Mouse (Mus musculus): ENCODE results near the gene Pard3.

The Pard3 gene

DNA sequence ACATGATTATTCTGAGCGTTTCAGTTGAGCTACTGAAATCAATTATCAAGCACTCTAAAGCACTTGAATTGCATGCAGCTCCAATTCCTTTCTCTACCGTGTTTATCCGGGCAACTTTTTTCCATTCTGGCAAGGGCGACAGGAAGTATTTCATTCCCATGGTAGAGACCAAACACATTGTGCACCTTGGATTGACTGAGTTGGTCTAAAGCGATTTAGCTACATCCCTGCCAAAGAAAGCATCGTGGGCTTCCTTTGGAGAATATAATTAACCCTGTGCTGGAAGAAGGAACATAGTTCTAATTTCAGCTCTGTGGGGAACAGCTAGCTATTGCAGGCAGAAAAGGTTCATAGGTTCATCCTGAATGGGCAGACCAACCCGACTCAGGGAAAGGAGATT is 480.0 kb downstream of the Pard3 start:
- no peak for DNase-seq (ENCODE audit: low spot score in 2 of 2)

DNA sequence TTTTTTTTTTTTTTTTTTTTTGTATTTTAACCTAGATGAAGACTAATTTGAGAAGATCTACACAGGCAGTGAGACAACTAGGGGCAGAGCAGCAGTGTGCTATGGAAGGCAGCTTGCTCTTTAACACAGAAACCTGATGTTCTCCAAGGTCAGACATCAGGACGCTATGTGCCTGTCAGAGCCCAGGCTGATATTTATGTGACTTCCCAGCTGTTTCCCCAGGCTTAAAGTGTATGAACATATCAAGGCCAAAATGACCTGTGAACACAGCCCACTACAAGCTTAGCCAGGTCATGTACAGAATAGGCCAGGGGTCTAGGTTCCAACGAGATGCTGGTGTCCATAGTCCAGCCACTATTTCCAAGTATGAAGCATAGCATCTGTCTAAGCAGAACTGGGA is 482.5 kb downstream of the Pard3 start:
- DNase-seq (ENCODE audit: low spot score in 2 of 2): no peak

DNA sequence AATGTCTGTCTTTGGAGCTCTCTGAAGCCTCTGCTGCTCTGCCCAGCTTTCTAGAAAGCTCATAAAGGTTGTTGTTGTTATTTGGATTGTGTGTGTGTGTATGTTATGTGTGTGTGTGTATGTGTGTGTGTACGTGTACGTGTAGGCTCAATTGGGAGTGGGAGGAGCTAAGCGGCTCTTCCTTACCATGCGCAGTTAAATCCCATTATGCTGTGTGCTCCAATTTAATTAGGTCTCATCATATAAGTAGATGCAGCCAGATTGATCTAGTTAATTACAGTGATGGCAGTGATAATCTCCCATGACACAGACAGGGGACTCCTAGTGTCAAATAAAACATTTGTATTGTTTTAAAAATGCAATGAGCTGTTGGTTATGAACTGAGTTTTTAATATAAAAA is 487.2 kb downstream of the Pard3 start:
- no peak for DNase-seq (ENCODE audit: low spot score in 2 of 2)

DNA sequence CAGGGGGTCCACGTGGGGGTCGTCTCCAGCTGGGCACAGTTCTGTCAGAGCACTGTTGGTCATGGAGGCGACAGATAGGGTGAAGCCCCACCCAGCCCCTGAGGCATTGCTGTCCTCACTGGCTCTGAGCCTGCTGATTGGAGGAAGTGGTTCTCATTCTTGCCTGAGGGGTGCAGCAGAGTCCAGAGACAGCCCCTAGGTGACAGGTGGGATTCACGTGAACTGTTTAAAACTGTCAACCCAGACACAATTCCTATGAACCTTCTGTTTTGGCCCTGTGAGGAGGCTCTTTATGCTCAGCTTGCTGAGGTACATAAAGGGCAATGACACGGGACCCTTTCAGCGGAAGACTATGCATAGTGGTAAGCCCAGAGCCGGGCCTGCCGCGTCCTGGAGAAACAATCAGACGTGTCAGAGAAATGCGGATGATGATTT is 488.5 kb downstream of the Pard3 start:
- peak; percentile 29 to 39 for DNase-seq (ENCODE audit: low spot score in 2 of 2)

DNA sequence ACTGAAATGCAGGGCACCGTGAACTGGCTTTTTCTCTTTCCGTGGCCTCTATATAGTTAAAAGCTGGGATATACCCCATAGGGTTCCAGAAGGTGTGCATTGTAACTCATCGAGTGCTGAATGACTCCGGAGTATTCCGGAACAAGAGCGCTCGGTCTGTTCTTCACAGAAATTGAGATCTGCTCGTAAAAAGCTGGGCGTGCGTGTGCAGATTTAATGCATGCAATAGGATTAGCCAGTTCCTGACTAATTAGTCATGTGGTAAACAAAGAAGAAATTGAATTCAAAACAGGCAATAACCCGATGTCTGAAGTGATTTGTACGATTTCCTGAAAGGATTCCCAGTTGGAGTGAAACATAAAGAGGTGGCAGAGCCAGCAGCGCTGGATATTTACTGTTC is 489.1 kb downstream of the Pard3 start:
- no peak for DNase-seq (ENCODE audit: low spot score in 2 of 2)

DNA sequence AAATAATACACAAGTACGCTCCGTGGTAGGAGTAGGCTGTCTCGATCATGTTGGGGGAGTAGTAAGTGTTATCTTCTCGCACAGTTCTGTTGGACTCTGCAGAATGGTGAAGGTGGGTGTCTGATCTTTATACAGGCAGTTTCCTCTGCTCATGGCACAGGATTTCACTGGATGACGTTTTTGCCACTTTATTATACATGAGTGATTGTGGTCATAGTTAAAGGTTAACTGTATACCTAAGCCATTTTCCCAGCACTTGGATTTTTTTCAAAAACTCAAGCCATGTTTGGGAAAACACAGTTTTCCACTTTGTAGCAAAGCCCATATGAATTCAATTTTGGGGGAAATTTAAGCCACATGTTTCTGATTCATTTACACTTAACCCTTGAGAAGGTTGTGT is 489.9 kb downstream of the Pard3 start:
- no peak for DNase-seq (ENCODE audit: low spot score in 2 of 2)

DNA sequence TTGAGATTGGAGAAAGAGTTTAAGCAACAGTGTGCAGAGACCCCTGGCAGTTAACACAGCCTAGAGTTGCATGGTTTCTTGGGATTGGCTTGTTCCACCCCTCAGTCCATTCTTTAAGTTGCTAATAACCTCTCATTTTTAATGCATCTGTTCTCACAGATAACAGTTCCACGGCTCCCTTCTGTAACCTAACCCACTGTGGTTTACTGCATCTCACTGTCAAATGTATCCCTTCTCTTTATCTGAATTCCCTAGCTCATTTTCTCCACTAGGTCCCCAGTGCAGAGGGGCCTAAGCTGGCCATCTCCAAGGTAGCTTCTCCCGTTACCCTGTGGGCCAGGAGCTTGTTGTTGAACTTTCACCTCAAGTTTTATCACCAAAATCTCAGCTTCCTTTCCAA is 492.1 kb downstream of the Pard3 start:
- DNase-seq (ENCODE audit: low spot score in 2 of 2): no peak

DNA sequence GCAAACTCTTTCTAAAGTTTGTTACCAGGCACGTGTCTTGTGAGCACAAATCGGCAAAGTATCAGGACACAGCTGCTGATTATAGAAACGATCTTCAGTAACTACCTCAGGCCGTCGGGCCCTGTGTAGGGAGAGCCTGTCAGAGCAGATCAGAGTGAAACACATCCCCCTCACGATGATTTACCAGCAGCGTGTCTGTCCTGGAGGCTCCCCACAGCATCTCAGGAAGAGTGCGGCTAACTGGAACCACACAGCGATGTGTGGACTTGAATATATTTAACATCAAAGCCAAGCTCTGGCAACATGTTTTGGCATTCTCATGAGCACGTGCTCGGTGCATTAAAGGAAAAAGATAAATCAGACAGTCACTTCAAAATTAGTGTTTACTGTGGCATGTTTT is 493.3 kb downstream of the Pard3 start:
- no peak for DNase-seq (ENCODE audit: low spot score in 2 of 2)

DNA sequence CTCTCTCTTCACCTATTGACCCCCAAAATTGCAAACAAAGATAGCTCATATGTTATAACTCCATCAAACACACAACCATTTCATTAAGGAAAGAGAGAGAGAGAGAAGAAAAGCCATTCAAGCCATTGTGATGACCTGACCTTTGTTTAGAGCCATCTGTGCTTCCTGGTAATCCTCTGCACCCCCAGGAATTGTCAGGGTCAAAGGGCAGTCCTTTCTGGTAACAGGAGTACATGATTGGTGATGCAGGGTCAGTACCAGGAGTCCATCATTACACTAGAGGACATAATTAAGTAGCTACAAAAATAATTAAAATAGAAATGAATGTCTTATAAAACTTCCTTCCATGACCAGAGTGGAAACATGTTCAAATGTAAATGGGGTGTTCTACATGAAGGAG is 493.9 kb downstream of the Pard3 start:
- no peak for DNase-seq (ENCODE audit: low spot score in 2 of 2)

DNA sequence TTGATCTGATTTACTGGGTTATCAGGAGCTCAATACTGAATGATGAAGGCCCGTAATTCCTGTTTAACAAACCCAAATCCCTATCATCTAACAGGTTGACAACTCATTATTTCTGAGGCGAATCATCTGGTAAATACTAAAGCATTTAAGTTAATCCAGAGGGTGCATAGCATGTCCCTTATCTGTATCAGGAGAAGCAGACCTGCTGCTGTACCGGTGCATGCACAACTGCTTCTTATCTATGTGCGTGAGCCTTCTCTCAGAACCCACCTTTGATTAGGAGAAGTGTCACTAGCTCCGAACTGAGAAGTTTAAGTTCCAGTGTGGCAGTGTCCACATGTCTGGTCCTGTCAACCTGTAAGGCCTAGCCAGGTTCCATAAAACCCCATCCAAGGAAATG is 499.9 kb downstream of the Pard3 start:
- DNase-seq (ENCODE audit: low spot score in 2 of 2): no peak

DNA sequence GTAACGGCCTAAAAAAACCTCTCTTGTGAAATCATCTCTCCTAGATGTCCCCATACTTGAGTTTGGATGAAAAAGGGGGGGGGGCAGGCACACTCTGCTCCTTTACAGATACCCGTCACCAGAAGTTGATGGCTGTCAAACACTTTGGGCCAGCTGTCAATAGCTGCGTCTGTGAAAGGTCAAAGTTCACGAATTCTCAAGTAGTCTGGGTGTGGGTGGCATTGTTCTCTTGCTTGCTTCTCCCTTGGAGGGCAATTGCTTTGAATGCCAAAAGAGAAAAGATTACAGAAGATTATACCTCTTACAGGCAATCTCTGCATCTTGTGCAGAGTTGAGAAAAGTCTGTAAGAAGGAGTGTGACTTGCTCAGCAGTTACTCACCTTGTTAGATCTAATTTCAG is 500.7 kb downstream of the Pard3 start:
- DNase-seq (ENCODE audit: low spot score in 2 of 2): no peak

DNA sequence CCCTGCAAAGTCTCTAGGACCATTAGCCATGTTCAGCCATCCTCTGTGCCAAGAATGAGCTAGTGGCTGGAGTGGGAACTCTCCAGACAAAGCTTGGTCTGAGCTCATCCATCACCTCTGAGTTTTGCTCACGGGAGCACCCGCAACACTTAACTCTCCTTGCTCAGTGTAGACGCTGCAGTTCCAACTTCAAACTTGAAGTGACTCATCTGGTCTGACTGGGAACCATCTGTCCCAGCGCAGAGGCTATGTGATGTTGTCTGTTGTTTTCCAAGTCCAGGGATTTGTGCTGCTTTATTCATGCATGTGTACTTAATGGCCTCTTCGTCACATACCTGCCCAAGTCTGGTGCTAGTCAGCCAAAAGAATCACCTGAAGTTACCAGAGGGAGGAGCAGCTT is 505.5 kb downstream of the Pard3 start:
- DNase-seq (ENCODE audit: low spot score in 2 of 2): no peak

DNA sequence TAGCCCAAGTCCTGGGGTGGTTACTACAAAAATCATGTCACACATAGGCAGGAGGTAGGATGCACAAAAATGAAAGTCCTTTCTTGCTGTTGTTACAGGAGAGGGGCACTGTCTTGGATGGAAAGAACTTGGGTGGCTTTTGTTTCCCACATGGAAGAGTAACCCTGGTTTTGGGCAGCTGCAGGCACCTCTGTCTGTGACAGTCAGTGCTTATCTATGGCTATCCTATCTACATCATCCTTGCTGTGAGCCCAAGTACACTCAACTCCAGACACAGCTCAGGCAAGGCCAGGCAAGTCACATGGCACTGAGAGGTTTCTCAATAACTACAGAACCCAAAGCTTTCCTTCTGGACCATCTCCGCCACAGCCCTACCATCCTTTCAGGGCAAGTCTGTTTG is 506.8 kb downstream of the Pard3 start:
- DNase-seq (ENCODE audit: low spot score in 2 of 2): no peak

DNA sequence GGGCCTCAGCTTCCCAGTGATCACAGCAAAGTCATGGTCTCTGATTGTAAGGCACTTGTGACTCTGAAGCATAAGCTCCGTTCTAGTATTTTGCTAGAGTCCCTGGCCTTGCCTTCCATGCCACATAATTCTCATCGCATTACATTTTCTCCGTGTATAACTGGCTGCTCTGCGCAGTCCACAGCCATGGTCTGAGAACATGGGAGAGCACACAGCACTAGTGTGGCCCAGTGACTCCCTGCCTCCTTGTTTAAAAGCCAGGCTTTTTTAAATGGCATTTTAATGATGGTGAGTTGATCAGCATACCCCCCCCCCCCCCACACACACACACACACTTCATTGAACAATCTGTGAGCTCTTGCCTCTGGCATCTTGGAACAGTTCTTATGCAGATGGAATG is 508.8 kb downstream of the Pard3 start:
- DNase-seq (ENCODE audit: low spot score in 2 of 2): no peak

DNA sequence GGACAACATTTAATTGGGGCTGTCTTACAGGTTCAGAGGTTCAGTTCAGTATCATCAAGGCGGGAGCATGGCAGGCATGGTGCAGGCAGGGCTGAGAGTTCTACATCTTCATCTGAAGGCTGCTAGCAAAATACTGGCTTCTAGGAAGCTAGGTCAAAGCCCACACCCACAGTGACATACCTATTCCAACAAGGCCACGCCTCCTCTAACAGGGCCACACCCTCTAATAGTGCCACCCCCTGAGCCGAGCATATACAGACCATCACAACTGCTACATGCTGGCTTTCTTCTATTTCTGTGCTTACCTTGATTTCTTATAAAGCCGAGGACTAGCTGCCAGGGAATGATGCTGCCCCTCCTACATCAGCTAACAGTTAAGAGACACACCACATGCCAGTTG is 513.0 kb downstream of the Pard3 start:
- DNase-seq (ENCODE audit: low spot score in 2 of 2): no peak

DNA sequence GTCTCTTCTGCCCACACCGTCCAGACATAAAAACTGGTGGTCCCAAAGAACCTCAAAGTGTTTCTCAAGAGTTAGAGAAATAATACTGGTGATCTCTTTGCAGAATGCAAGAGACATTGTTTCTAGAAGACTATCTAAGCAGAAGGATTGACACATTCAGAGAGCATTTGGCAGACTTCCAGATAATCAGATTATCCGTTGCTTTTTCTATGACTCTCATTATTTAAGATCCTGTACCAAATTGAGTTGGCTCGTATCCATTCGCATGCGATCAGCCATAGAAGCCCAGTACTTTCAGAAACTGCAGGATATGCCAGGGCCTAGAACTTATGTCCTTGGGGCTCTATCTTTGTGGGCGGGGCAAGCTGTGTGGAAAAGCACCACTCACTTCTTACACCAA is 514.0 kb downstream of the Pard3 start:
- DNase-seq (ENCODE audit: low spot score in 2 of 2): no peak

DNA sequence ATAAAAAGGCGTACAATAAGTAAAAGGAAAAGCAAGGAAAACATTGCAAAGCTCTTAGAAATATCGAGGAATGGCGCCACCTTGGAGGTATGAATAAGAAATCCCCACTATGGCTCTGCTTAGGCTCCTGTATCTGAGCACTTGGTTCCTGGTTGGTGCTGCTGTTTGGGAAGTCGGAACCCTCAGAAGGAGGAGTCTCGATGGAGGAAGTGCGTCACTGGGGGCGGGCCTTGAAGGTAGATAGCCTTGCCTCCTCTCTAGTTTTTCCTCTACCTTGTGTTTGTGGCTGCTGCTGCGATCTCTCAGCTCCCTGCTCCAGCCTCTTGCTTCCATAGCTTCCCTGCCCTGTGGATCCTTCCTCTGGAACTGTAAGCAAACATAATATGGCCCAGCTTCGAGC is 515.7 kb downstream of the Pard3 start:
- DNase-seq (ENCODE audit: low spot score in 2 of 2): no peak

DNA sequence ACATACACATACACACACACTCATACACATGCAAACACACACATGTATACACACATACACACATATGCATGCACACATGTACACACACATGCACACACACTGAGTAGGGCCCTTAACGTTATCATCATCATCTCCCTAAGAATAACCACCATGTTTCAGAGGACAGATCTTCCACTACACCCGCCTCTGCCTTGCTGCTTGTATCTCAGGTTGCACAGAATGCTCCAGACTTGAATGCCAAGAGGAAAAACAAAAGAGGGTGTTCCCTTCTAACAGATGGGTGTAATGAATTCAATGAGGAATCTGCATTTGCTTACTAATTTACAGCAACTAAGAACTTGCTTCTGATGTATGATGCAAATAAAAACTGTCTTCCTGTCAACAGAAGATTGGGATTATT is 519.7 kb downstream of the Pard3 start:
- DNase-seq (ENCODE audit: low spot score in 2 of 2): no peak

DNA sequence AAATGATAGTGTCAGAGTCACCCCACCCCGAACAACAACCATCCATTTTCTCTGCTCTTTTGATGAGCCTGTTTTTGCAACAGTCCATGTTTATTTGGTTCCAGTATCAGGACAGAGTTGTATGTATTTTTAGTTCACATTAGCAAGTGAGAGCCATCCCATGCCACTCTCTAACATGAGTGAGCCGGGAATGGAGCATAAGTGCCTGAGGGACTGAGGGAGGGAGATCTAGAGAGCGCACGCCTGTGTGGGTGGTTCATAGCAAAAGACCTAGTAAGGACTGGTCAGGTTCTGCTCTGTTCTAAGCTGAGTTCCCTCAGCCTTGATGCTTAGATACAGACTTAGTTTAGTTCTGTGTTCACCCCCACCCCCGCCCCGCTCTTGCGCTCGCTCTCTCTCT is 521.9 kb downstream of the Pard3 start:
- no peak for DNase-seq (ENCODE audit: low spot score in 2 of 2)

DNA sequence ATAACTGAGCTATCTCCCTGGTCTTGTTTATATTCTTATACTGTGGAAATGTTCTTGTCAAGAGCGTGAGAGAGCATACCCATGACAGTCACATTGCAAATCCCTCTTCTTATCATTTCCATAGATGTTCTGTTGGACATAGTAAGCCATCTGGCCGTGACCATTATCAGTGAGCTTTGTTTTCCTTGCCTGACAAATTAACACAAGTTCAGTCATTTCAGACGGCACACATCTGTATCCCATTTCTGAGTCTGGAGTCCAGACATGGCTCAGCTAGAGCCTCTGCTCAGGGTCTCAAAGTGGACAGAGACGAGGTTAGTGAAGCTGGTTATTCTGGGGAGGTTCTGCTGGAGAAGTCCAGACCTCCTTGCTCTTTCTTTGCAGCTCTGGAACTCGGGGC is 523.0 kb downstream of the Pard3 start:
- DNase-seq (ENCODE audit: low spot score in 2 of 2): no peak

DNA sequence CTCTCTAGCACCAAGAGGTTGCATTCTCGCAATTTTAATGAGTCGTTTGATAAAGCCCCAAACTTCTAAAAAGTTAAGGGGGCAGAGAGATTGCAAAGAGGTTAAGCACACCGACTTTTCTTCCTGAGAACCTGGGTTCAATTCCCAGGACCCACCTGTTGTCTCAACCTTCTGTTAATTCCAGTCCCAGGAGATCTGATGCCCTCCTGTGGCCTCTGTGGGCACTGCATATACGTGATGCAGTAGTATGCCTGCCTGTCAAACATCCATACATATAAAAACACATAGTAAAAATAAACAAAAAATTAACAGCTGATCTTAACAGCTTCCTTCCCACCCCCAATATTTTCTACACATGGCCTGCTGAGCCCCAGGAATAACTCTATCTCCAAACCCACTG is 524.6 kb downstream of the Pard3 start:
- DNase-seq (ENCODE audit: low spot score in 2 of 2): peak; percentile 17 to 33

DNA sequence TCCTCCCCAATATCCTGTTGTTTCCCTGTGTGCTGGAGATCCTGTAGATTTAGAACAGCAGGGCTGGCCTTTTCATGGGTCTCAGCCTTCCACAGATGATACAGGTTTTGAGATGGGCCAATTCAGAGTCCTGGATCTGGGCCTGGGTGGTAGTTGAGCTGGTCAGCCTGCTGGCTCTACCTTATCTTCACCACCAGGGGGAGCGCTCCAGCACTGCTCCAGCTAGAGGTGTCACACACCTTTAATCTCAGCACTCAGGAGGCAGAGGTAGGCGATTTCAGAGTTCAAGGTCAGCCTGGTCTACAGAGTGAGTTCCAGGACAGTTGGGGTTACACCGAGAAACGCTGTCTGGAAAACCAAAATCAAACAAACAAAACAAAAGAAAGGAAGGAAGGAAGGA is 525.6 kb downstream of the Pard3 start:
- DNase-seq (ENCODE audit: low spot score in 2 of 2): peak; percentile 28 to 46

DNA sequence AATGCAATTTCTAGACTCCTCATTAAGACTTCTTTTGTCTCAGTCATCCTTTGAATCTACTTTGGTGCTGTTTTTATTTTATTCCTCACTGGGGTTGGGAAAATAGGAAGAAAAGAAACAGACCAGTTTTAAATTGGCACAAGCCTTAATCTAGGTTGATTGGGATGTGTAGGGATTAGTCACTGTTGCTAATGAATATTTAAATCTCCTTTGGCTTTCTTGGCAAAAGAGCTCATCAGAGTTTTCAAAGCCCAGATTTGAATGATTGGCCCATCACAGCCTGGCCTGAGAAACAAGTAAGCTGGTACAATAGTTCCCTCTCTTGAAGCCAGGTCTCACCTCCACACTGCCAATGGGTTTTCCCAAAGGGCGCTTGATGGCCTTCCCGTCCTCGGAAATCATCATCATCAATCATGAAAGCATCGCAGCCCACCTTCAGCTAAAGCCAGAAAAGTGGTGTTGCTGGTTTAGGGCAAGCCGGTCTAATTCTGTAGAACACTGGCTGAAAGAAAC is 527.0 kb downstream of the Pard3 start:
- no peak for DNase-seq (ENCODE audit: low spot score in 2 of 2)

DNA sequence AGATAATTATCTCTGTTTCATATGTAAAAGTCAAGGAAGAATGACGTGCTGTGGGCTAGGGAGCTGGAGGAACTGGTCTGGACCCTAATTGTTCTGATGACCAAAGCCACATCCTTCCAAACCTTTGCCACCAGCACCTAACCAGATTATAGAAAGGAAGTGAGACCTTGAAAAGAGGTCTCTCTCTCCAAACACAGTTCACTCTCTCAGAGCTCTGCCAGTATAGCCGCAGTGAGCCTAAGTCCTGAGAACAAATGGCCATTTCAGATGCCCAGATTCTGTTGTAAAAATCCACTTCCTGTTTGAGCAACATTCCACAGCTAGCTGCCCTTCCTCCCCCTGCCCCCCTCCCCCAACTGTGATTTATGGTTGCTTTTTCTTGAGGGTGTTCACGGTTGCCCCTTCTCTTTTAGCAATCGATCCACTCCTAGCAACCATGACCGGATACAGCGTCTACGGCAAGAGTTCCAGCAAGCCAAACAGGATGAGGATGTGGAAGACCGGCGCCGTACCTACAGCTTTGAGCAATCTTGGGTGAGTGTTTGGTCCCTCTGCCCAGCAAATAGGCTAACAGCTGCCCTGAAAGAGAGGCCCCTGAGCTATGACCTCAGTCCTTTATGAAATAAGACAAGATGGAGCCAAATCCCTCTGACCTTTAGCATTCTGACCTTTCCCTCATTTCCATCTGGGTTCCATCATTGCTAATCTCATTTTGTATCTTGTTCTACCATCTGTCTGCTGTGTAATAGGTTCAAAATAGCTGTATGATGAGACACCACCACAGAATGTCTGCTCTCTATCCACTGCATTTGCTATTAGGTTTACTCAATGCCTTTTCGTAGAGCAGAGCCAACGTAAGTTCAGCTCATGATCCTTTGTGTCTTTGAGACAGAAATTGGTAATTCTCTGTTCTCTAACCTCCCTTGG is 529.2 kb downstream of the Pard3 start:
- no peak for DNase-seq (ENCODE audit: low spot score in 2 of 2)
